Mouse (Mus musculus) retina, embryonic 14.5 days (tissue): ENCODE measurements around the gene Pcif1.

ENCODE experiments used
- DNase-seq: peaks from one replicate; pipeline ENCODE4 v3.0.0-alpha.2; 2015; ENCODE audit warnings: low spot score

The Pcif1 gene

GRCm38 (mm10) chr2:164923291-164923690, 44.2 kb downstream of the Pcif1 start:
- DNase-seq: peak; percentile 71

DNA sequence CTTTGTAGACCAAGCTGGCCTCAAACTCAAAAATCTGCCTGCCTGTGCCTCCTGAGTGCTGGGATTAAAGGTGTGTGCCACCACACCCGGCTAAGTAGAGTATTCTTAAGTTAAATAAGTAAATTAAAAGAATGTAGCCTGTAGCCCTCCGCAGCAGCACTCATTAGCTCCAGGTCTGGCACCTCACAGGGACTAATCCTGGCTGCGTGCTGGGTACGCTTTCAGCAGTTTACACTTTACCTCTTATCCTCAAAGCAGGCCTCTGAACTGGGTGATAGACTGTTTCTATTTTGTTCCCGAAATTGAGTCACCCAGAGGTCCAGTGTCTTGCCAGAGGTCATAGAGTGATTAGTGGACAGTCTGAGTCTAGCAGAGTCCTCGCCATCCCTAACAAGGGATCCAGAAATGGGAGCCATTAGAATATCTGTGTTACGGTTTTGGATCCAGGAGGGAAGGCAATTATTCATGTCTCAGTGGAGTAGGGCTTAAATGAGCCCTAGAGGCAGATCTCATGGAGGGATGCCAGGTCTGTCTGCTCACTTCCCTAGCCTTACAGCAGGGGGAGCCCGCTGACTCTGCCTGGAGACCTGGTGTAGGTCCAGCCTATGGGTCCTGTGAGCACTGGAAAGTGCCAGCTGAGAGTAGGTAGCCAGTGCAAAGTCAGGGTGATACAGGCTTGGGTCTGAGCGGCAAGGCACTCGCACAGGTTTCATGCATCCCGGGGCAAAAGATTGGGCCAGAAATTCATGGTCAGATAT, 45.2 kb downstream of the Pcif1 start:
- DNase-seq: peak; percentile 91

DNA sequence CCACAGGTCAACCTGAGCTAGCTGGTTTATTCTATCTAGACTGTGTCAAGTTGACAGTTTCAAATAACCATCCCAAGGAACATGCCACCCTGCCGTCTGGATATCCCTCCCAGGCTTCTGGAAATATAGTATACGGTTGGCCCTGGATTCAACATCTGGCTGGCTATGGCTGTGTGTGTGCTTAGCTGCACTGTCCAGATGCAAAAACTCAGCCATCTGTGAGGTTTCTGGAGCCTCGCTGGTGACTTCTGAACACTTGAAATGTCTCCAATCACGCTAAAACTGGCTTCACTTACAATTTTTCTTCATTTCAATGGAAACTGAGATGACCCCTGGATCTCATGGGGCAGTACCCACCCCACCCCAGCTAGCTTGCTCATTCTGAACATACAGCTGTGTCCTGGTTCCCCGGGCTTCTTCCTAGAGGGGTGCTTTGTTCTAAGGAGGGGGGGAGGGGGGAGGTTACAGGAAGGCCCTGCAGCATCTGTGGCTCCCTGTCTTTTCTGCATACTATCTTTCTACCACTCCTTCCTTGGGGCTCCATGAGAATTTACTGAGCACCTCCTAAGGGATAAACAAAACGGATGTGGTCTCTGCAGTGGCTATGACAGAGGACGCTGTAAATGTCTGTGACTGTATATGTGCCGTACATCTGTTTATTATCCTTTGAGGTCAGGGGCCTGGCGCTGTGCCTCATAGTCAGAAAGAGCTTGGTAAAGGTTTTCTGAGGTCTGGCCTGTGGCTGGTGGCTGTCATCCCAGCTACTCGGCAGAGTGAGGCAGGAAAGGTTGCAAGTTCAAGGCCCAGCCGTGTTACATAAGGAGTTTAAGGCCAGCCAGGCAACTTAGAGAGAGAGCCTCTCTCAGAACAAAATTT, 51.8 kb downstream of the Pcif1 start:
- DNase-seq: no peak

GRCm38 (mm10) chr2:164933534-164933933, 54.4 kb downstream of the Pcif1 start:
- no peak for DNase-seq

DNA sequence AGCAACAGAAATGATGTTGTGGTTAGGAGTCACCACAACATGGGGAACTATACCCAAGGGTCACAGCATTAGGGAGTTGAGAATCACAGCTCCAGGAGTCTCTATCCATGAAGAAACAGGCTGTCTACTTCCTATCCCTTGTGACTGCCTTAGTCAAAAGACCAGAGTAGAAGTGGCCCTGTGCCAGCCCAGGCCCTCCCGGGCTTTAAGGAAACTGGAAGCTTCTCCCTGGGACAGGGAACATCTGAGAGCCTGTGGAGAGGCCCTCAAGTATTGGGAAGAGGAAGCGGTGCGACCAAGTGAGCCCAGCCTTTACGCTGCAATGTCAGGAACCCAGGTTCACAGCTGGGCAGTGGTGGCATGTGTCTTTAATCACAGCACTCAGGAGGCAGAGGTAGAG, 56.9 kb downstream of the Pcif1 start:
- DNase-seq: no peak

GRCm38 (mm10) chr2:164938146-164939091, 59.3 kb downstream of the Pcif1 start:
- no peak for DNase-seq

DNA sequence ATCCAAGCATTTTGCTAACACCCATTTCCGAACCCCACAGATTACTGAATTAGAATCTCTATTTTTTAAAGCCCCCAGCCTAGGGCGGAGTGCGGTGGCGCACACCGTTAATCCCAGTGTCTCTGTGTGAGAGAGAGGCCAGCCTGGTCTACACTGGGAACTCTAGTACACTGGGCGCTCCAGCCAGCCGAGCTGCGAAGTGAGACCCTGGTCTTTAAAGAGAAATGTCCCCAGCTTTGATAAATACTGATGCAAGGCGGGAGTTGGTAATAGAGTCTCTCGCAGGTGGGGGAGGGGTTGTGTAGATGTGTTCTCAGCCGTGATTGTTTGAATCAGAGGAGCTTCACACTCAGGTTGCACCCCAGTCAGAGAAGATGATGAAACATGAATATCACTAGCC, 60.0 kb downstream of the Pcif1 start:
- DNase-seq: no peak

- no peak for DNase-seq
These were observed 61.2 kb downstream of the Pcif1 start, which contains the start of gene Mmp9 for GRCm38 (mm10) chr2:164940140-164940830. Gene Mmp9 (plus strand): TSS chr2:164940780.

GRCm38 (mm10) chr2:164942692-164943290, 63.7 kb downstream of the Pcif1 start:
- no peak for DNase-seq
